Mouse (Mus musculus) hindbrain, embryonic 15.5 days (tissue): ENCODE results near the gene Olfr575. TPM values are rescaled to one million over a fixed set of nuclear protein-coding genes. Genes with fewer than 3 reads are reported as not detected.
A peak's percentile ranks its signal among the peaks of the same experiment; 100 is the strongest.

ENCODE experiments used
- ATAC-seq: fragments of 200-750 bp; cut with Nextera tagmentation; 2 replicates; pipeline ENCODE4 v1.8.0; 2017; ENCODE audit warnings: low read depth, moderate number of reproducible peaks, moderate TSS enrichment; ENCODE audit not compliant: low FRiP score
- H3K27ac ChIP-seq: fragments of 300-500 bp; sonication (generic); replicated peaks from 2 replicates; pipeline ENCODE4 v1.5.1; 2015; ENCODE audit warnings: mild to moderate bottlenecking, inconsistent platforms
- H3K27me3 ChIP-seq: fragments of 300-500 bp; sonication (generic); 2 replicates; pipeline ENCODE4 v1.6.1; 2015; ENCODE audit warnings: control low read depth, inconsistent platforms
- H3K36me3 ChIP-seq: fragments of 300-500 bp; sonication (generic); 2 replicates; pipeline ENCODE4 v1.6.1; 2015; ENCODE audit warnings: control low read depth, inconsistent platforms
- H3K4me1 ChIP-seq: fragments of 300-500 bp; sonication (generic); replicated peaks from 2 replicates; pipeline ENCODE4 v1.6.1; 2015; ENCODE audit warnings: control low read depth, inconsistent platforms
- H3K4me2 ChIP-seq: fragments of 300-500 bp; sonication (generic); 2 replicates; pipeline ENCODE4 v1.6.1; 2015; ENCODE audit warnings: moderate library complexity, mild to moderate bottlenecking, inconsistent platforms
- H3K4me3 ChIP-seq: fragments of 300-500 bp; sonication (generic); 2 replicates; pipeline ENCODE4 v1.5.1; 2015; ENCODE audit warnings: mild to moderate bottlenecking, inconsistent platforms
- H3K9ac ChIP-seq: fragments of 300-500 bp; sonication (generic); 2 replicates; pipeline ENCODE4 v1.6.1; 2015; ENCODE audit warnings: inconsistent platforms
- H3K9me3 ChIP-seq: fragments of 300-500 bp; sonication (generic); 2 replicates; pipeline ENCODE4 v1.6.1; 2016; ENCODE audit warnings: control low read depth, inconsistent platforms
- WGBS: fragments of 180-500 bp; shearing (Covaris S2); methylation state at CpG from one replicate; pipeline ENCODE4 v1.1.7; 2015; 5-methylcytosine and 5-hydroxymethylcytosine counted together
- polyA plus RNA-seq: library from polyadenylated mRNA; unstranded; fragments of >200 nt; fragmentation: Nextera tagmentation; extraction: Ambion mirVana; gene quantifications from 2 replicates; pipeline ENCODE4 v1.2.1, GENCODE M21; 2015

Olfr575 gene
- not detected in 2 replicates for polyA plus RNA-seq

DNA sequence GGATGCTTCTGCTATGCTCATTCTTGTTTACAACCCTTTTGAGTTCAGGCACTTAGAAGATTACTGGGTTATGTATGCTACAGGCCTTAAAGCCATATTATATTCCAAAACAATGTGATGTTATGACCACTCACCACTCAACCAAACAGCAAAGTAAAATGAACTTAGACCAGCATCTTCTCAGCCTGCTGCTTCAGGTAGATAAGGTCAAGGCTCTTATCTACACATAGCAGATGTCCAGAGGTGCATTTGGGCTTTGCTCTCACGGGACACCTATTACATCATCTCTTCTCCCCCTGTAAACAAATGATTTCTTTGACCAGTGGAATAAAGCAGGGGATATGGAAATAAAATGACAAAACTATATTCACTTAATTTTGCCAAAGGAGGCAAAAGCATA, at the start of gene Olfr575:
TSS of gene Olfr575 (minus strand) at position 183 of the 400 bp plus-strand sequence.
- WGBS: 76% methylated on average over 1 of the region's 1 CpGs
- no peak for ATAC-seq
- H3K9me3 ChIP-seq: no peaks in the 10 kb centered on the region

DNA sequence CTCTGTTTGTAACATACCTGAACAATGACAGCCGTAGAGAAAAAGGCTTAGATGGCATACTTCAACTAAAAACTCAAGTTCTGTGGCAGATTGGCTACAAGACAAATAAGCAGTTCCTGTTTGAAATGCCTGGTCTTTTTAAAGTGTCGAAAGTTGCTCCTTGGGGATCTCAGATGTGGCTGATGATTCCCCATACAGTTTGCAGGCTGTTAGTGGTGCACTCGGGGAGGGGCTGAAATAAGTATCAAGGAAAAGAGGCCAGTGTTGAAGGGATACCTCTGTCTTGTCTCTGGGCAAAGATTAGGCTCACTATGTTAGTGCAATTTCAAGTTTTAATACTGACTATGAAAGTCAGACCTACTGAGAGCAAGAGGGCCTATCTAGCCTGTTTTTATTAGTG, 30.6 kb upstream of the Olfr575 start, which contains the start of gene Olfr578:
TSS of gene Olfr578 (minus strand) at position 101 of the 400 bp plus-strand sequence.
- Histone ChIP-seq H3K36me3 (no peaks in the 10 kb centered on the region), H3K27me3 (no peaks in the 10 kb centered on the region), H3K4me3 (no peak within 1 kb of the TSS), H3K9ac (no peak within 1 kb of the TSS), H3K27ac (no peak within 1 kb of the TSS), H3K9me3 (no peaks in the 10 kb centered on the region), H3K4me1 (no peaks in the 10 kb centered on the region), H3K4me2 (no peak within 1 kb of the TSS)
- WGBS: 78% methylated on average over 3 of the region's 3 CpGs
- no peak for ATAC-seq

More for the DNA sequence above, at the start of gene Olfr575:
- no peaks in the 10 kb centered on the region for H3K4me1 ChIP-seq
- H3K4me2 ChIP-seq: no peak within 1 kb of the TSS
- no peak within 1 kb of the TSS for H3K27ac ChIP-seq
- no peaks in the 10 kb centered on the region for H3K36me3 ChIP-seq
- H3K9ac ChIP-seq: no peak within 1 kb of the TSS
- no peak within 1 kb of the TSS for H3K4me3 ChIP-seq
- H3K27me3 ChIP-seq: no peaks in the 10 kb centered on the region

DNA sequence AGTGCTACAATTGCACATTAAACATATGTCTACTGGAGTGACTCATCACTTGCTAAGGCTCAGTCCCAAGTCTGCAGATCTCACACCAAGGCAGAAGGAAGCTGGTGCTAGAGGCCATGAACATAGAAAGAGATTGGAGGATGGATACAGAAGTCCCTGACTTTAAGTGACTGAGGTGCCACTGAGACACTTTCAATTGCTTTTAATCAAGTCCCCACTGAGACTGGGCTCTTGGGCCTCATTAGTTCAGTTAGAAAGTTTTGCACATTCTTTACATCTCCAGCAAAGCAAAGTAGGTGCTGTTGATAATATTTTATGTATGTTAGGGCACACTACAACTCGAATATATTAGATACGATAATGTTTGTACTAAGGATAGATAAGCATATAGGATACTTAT, 17.3 kb upstream of the Olfr575 start, which contains the start of gene Olfr577:
TSS of gene Olfr577 (minus strand) at position 101 of the 400 bp plus-strand sequence.
- H3K9ac ChIP-seq: no peak within 1 kb of the TSS
- H3K4me1 ChIP-seq: no peaks in the 10 kb centered on the region
- no peak for ATAC-seq
- H3K27ac ChIP-seq: no peak within 1 kb of the TSS
- H3K27me3 ChIP-seq: no peaks in the 10 kb centered on the region
- no peaks in the 10 kb centered on the region for H3K9me3 ChIP-seq
- no peaks in the 10 kb centered on the region for H3K36me3 ChIP-seq
- H3K4me2 ChIP-seq: no peak within 1 kb of the TSS
- WGBS: 83% methylated on average over 2 of the region's 2 CpGs
- no peak within 1 kb of the TSS for H3K4me3 ChIP-seq

DNA sequence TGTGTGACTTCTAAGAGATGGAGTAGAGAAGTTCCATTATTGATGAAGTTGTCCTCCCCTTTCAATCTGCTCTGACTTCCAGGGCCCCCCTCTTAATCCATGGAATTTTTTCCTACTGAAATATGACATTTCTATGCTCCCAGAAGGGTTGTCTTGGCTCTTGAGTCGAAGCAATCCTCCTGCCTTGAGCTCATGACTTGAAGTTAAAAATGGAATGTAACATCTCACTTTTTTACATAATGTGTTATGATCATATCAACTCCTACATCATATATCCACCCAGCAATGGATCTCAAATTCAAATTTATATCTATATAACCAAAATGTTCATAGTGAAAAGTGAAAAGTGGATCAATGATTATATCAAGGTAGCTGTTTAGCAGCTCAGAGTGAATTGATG, 15.8 kb upstream of the Olfr575 start:
- H3K27me3 ChIP-seq: no peaks in the 10 kb centered on the region
- H3K9me3 ChIP-seq: no peaks in the 10 kb centered on the region
- ATAC-seq: no peak
- no peak overlapping the region for H3K4me3 ChIP-seq
- H3K9ac ChIP-seq: no peak overlapping the region
- H3K36me3 ChIP-seq: no peaks in the 10 kb centered on the region
- no peak overlapping the region for H3K27ac ChIP-seq
- no peaks in the 10 kb centered on the region for H3K4me1 ChIP-seq
- H3K4me2 ChIP-seq: no peak overlapping the region
- WGBS: 63% methylated on average over 1 of the region's 1 CpGs

DNA sequence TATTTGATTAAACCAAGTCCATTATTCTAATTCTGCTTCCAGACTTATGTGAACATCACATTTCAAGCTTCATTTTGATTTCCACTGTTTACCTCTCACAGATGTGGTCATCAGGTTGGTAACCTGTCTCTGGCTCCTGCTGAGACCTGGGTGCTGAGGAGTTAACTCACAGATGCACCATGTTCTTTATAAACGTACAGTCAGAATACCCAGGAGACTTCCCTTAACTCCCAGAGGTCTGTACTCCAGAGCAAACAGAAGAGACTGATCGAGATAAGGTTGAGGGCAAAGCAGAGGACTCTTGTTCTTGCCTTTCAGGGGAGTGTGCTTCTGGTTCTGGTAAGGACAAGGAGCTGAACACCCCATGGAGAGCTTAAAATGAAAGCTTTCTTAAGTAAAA, 3.8 kb upstream of the Olfr575 start, which contains the start of gene Olfr576:
TSS of gene Olfr576 (plus strand) at position 301 of the 400 bp plus-strand sequence.
- H3K27ac ChIP-seq: no peak within 1 kb of the TSS
- H3K27me3 ChIP-seq: no peaks in the 10 kb centered on the region
- no peak within 1 kb of the TSS for H3K4me3 ChIP-seq
- WGBS: 61% methylated on average over 2 of the region's 2 CpGs
- no peaks in the 10 kb centered on the region for H3K4me1 ChIP-seq
- H3K9ac ChIP-seq: no peak within 1 kb of the TSS
- no peaks in the 10 kb centered on the region for H3K9me3 ChIP-seq
- no peaks in the 10 kb centered on the region for H3K36me3 ChIP-seq
- no peak for ATAC-seq
- H3K4me2 ChIP-seq: no peak within 1 kb of the TSS

DNA sequence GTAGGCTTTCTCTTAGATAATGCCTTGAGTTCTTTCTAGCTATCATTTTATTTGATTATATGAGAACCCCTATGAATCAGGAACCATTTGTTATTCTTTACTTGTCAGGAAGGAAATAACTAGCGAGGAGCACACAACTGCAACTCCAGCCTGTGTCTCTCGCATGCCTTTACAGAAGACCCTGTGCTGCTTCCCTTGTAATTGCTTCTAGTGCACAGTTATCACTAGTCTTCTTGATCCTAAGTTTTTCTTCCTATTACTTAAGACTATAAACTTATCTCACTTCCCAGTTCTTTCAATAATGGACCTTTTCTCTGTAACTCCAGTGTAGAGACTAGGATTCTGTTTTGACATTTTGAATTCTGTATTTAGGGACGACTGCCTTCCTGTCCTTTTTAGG, 438 bp downstream of the Olfr575 start:
- 81% methylated on average over 3 of the region's 3 CpGs for WGBS
- H3K4me1 ChIP-seq: no peaks in the 10 kb centered on the region
- H3K9me3 ChIP-seq: no peaks in the 10 kb centered on the region
- ATAC-seq: no peak
- H3K9ac ChIP-seq: no peak overlapping the region
- H3K4me3 ChIP-seq: no peak overlapping the region
- H3K27me3 ChIP-seq: no peaks in the 10 kb centered on the region
- H3K36me3 ChIP-seq: no peaks in the 10 kb centered on the region
- H3K27ac ChIP-seq: no peak overlapping the region
- no peak overlapping the region for H3K4me2 ChIP-seq

DNA sequence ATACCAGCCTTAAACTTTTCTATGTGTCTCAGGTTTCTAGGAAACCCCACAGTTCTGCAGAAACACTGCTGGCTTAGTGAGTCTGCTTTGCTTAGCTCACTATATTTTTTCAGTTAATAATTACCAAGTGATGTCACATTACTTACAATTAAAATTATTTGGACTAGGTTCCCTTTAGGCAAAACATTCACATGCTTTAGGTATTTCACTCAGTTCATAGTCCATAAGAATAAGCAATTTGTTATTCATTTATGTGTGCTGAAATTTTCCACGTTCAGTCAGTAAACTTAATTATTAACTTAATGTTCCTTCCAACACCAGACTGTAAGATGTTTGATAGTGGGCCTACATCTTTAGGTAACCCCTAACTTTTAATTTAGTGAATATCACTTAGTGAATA, 7.8 kb downstream of the Olfr575 start:
- Histone ChIP-seq H3K9ac (no peak overlapping the region), H3K27me3 (no peaks in the 10 kb centered on the region), H3K4me2 (no peak overlapping the region), H3K27ac (no peak overlapping the region), H3K9me3 (no peaks in the 10 kb centered on the region), H3K4me1 (no peaks in the 10 kb centered on the region), H3K4me3 (no peak overlapping the region), H3K36me3 (no peaks in the 10 kb centered on the region)
- ATAC-seq: no peak
- 73% methylated on average over 1 of the region's 1 CpGs for WGBS

DNA sequence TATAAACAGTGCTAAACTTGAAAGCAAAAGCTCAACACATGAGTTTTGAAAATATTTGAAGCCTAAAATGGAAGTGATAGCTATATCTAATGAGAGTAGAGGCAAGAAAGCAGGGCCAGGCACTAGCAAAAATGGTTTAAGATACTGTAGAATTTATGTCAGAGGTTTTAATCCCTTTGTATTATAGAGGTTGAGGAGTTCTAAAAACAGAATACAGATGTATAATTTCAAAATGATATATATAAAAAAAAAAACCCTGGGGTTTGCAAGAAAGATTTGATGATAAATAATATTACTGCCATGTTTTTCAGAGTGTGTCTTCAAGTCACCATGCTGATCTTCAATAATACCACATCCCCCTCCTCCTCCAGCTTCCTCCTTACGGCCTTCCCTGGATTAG, 10.4 kb downstream of the Olfr575 start, which contains the start of gene Olfr574:
TSS of gene Olfr574 (plus strand) at position 301 of the 400 bp plus-strand sequence.
- Histone ChIP-seq H3K9ac (no peak within 1 kb of the TSS), H3K27me3 (no peaks in the 10 kb centered on the region), H3K4me1 (no peaks in the 10 kb centered on the region), H3K9me3 (no peaks in the 10 kb centered on the region), H3K36me3 (no peaks in the 10 kb centered on the region), H3K4me2 (no peak within 1 kb of the TSS), H3K4me3 (no peak within 1 kb of the TSS), H3K27ac (no peak within 1 kb of the TSS)
- no peak for ATAC-seq
- WGBS: 86% methylated on average over 1 of the region's 1 CpGs

DNA sequence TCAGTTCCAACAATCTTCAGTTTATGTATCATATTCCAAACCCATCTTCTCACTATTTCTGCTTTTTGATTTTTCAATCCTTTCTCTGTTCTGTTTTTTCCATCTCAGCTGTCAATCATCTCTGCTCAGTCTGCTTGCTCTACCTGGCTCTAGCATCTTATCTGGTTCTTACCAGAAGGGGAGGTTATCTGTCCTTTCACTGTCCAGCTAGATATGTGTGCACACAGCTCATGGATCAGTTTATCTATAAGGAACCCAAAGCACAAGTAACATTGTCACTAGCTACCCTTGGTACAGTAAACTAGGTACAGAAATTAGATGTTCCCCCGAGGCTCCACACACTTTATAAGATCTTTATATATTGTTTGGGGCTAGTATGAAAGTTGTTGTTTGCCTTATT, 15.2 kb downstream of the Olfr575 start:
- ATAC-seq: no peak
- whole genome bisulfite sequencing: 95% methylated on average over 1 of the region's 1 CpGs

DNA sequence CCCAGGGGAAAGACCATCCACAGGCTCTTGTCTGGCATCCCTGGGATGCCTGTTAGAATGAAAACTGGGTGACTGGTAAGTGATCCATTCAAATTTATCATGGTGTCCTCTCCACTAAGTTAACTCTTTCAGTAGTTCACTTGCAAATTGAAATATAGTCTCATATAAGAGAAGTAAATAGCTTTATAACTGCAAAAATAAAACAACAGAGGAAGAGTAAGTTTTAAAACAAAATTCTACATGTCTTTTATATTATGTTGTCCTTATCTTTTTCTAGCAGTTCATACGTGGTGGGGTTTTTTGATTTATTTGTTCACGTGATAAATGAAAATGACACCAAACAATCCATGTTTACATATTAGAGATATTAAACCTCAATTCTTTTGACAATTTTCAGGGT, 16.1 kb downstream of the Olfr575 start, which contains the start of gene Olfr573-ps1:
TSS of gene Olfr573-ps1 (minus strand) at position 101 of the 400 bp plus-strand sequence.
- H3K4me2 ChIP-seq: no peak within 1 kb of the TSS
- 89% methylated on average over 2 of the region's 2 CpGs for WGBS
- H3K27me3 ChIP-seq: no peaks in the 10 kb centered on the region
- H3K9me3 ChIP-seq: no peaks in the 10 kb centered on the region
- ATAC-seq: no peak
- H3K4me1 ChIP-seq: no peaks in the 10 kb centered on the region
- no peaks in the 10 kb centered on the region for H3K36me3 ChIP-seq
- no peak within 1 kb of the TSS for H3K9ac ChIP-seq
- no peak within 1 kb of the TSS for H3K4me3 ChIP-seq
- H3K27ac ChIP-seq: no peak within 1 kb of the TSS

More for the DNA sequence above, 15.2 kb downstream of the Olfr575 start:
- no peak overlapping the region for H3K4me3 ChIP-seq
- no peak overlapping the region for H3K4me2 ChIP-seq
- H3K36me3 ChIP-seq: no peaks in the 10 kb centered on the region
- H3K4me1 ChIP-seq: no peaks in the 10 kb centered on the region
- no peak overlapping the region for H3K9ac ChIP-seq
- no peaks in the 10 kb centered on the region for H3K9me3 ChIP-seq
- H3K27me3 ChIP-seq: no peaks in the 10 kb centered on the region
- H3K27ac ChIP-seq: no peak overlapping the region

DNA sequence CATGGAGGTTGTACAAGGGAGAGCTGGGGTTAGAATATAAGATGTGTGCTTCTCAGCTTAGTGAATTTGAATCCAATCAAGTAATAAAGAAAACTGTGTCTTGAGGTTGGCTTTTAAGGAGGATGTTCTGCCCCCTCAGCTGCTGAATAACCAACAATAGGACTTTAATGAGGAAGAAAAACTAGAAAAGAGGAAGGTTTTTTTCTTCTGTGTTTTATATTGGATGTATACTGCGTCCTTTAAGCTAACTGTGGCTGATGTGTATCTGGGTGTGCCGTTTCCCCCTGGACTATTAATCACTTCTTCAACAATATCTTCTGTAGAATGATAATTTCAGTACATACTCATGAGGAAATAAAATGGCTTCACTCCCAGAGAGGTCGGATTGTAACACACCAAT, 31.5 kb downstream of the Olfr575 start:
- Histone ChIP-seq H3K27ac (no peak overlapping the region), H3K9ac (no peak overlapping the region), H3K4me3 (no peak overlapping the region), H3K36me3 (no peaks in the 10 kb centered on the region), H3K4me2 (no peak overlapping the region), H3K9me3 (no peaks in the 10 kb centered on the region), H3K27me3 (no peaks in the 10 kb centered on the region), H3K4me1 (no peaks in the 10 kb centered on the region)
- no peak for ATAC-seq
- WGBS: 76% methylated on average over 3 of the region's 3 CpGs

DNA sequence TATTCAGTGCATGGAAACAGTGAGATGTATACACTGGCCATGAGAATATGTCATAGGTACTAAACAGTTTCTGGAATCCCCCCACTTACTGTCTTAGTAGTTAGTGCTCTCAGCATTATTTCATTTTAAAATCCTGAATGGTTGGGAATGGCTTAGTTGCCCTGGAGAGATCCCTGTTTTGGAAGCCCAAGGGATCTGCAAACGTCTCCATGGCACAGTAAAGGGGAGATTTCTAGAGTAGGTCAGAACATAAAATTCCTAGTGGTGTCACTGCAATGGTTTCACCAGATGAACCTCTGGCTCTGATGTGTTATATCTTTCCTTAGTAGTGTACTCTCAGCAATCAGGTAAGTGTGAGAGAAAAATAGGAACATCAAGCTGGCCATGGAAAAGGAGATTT, 34.5 kb downstream of the Olfr575 start, which contains the start of gene Olfr572:
TSS of gene Olfr572 (plus strand) at position 301 of the 400 bp plus-strand sequence.
- no peaks in the 10 kb centered on the region for H3K4me1 ChIP-seq
- H3K9me3 ChIP-seq: no peaks in the 10 kb centered on the region
- no peak within 1 kb of the TSS for H3K9ac ChIP-seq
- ATAC-seq: no peak
- 65% methylated on average over 1 of the region's 1 CpGs for WGBS
- no peak within 1 kb of the TSS for H3K4me2 ChIP-seq
- H3K4me3 ChIP-seq: no peak within 1 kb of the TSS
- H3K27me3 ChIP-seq: no peaks in the 10 kb centered on the region
- no peak within 1 kb of the TSS for H3K27ac ChIP-seq
- H3K36me3 ChIP-seq: no peaks in the 10 kb centered on the region

DNA sequence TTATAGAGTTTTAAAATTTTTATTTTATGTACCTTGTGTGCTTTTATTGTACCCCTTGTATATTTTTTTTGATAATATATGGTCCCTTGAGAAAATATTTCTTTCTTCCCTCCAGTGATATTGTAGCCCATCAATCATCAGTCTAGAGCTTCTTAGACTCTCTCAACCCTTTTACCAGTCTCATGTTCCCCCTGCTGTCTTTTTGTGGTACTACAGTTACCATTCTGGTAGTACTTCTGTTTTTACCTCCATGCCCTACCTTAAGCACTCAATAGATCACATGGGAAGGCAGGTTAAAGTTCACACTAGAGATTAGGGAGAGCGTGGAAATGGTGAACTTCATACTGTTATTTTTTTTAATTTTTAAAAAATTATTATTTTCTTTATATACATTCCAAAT, 38.9 kb downstream of the Olfr575 start:
- WGBS: 24% methylated on average over 1 of the region's 1 CpGs
- H3K4me2 ChIP-seq: no peak overlapping the region
- H3K27me3 ChIP-seq: no peaks in the 10 kb centered on the region
- H3K4me1 ChIP-seq: no peaks in the 10 kb centered on the region
- no peaks in the 10 kb centered on the region for H3K36me3 ChIP-seq
- peak; percentile 79; the same call in 1 of the 2 replicates for ATAC-seq
- H3K4me3 ChIP-seq: no peak overlapping the region
- no peak overlapping the region for H3K9ac ChIP-seq
- no peaks in the 10 kb centered on the region for H3K9me3 ChIP-seq
- no peak overlapping the region for H3K27ac ChIP-seq
